Mouse (Mus musculus): ENCODE measurements around the gene Zbtb12. TPM values are rescaled to one million over a fixed set of nuclear protein-coding genes. Genes with fewer than 3 reads are reported as not detected.

Zbtb12 gene
- polyA plus RNA-seq, 1 experiment from 2014 or later = 0.33 TPM

GRCm38 (mm10) chr17:34932287-34932686 is 53.0 kb downstream of the Zbtb12 start:
- ATAC-seq = no peak
- H3K4me2 ChIP-seq (ENCODE audit: low read depth, low read length) = peak overlapping the region; percentile 98
- TF ChIP-seq CTCF (IDR thresholded peaks at IDR 0.05; ENCODE audit: low read depth) = no peak
- TF ChIP-seq EP300 (IDR thresholded peaks at IDR 0.05; ENCODE audit: low read depth) = no peak
- H3K9ac ChIP-seq (replicated peaks) = peak overlapping the region; percentile 79
- no peaks in the 10 kb centered on the region for H3K9me3 ChIP-seq (ENCODE audit: low read length)
- peaks cover 5% of the 10 kb centered on the region; the same call in 1 of the 2 replicates for H3K36me3 ChIP-seq (replicated peaks; ENCODE audit: insufficient read depth, low read length)
- WGBS (ENCODE audit: insufficient replicate concordance) = 41% methylated on average over 8 of the region's 8 CpGs
- DNase-seq = no peak
- peaks cover 30% of the 10 kb centered on the region for H3K4me1 ChIP-seq (ENCODE audit: insufficient read depth)
- H3K27ac ChIP-seq (ENCODE audit: low read depth) = no peak overlapping the region
- peak overlapping the region; percentile 80 for H3K4me3 ChIP-seq (ENCODE audit: low read depth, low read length)
- no peaks in the 10 kb centered on the region for H3K27me3 ChIP-seq (ENCODE audit: insufficient read depth, low read length)

DNA sequence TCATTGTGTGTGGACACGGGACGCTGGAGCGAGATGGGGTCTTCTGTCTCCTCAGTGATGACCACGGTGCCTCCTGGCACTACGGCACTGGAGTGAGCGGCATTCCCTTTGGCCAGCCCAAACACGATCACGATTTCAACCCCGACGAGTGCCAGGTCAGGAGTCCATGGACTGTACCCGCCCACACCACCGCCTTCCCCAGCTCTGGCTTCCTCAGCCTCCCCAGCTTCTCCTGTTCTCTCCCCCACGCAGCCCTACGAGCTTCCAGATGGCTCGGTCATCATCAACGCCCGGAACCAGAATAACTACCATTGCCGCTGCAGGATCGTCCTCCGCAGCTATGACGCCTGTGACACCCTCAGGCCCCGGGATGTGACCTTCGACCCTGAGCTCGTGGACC is 54.7 kb downstream of the Zbtb12 start:
- H3K9me3 ChIP-seq (ENCODE audit: low read length) = no peaks in the 10 kb centered on the region
- H3K4me3 ChIP-seq (ENCODE audit: low read depth, low read length) = 0 out of 2 replicates have a peak overlapping the region, but pooled peaks have one; percentile 7
- H3K9ac ChIP-seq (replicated peaks) = peak overlapping the region; percentile 8
- DNase-seq (no peak), ATAC-seq (no peak)
- peaks cover 32% of the 10 kb centered on the region for H3K4me1 ChIP-seq (ENCODE audit: insufficient read depth)
- no peaks in the 10 kb centered on the region for H3K27me3 ChIP-seq (ENCODE audit: insufficient read depth, low read length)
- 60% methylated on average over 24 of the region's 24 CpGs for WGBS (ENCODE audit: insufficient replicate concordance)
- TF ChIP-seq CTCF (IDR thresholded peaks at IDR 0.05; ENCODE audit: low read depth) (no peak), EP300 (IDR thresholded peaks at IDR 0.05; ENCODE audit: low read depth) (no peak)
- peak overlapping the region; percentile 60 for H3K4me2 ChIP-seq (ENCODE audit: low read depth, low read length)
- peaks cover 5% of the 10 kb centered on the region; the same call in 1 of the 2 replicates for H3K36me3 ChIP-seq (replicated peaks; ENCODE audit: insufficient read depth, low read length)
- H3K27ac ChIP-seq (ENCODE audit: low read depth) = peak overlapping the region; percentile 64

DNA sequence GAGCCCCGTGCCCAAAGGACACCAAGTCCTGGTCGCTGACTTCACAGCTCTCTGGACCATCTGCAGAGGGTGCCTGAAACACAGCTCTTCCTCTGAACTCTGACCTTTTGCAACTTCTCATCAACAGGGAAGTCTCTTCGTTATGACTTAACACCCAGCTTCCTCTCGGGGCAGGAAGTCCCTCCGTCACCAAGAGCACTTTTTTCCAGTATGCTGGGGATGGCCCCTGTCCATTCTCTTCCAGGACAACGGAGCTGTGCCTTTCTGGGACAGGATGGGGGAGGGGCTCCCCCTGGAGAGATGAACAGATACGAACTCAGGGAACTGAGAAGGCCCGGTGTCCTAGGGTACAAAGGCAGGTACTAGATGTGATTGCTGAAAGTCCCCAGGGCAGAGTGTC is 55.5 kb downstream of the Zbtb12 start:
- H3K9me3 ChIP-seq (ENCODE audit: low read length) = no peaks in the 10 kb centered on the region
- no peak overlapping the region for H3K9ac ChIP-seq (replicated peaks)
- peak overlapping the region; percentile 60; the same call in 1 of the 2 replicates for H3K4me2 ChIP-seq (ENCODE audit: low read depth, low read length)
- no peaks in the 10 kb centered on the region for H3K27me3 ChIP-seq (ENCODE audit: insufficient read depth, low read length)
- DNase-seq = no peak
- TF ChIP-seq EP300 (IDR thresholded peaks at IDR 0.05; ENCODE audit: low read depth) (peak; percentile 56; the same call in 1 of the 2 replicates), CTCF (IDR thresholded peaks at IDR 0.05; ENCODE audit: low read depth) (no peak)
- peaks cover 32% of the 10 kb centered on the region for H3K4me1 ChIP-seq (ENCODE audit: insufficient read depth)
- peaks cover 5% of the 10 kb centered on the region; the same call in 1 of the 2 replicates for H3K36me3 ChIP-seq (replicated peaks; ENCODE audit: insufficient read depth, low read length)
- no peak for ATAC-seq
- WGBS (ENCODE audit: insufficient replicate concordance) = 33% methylated on average over 8 of the region's 8 CpGs
- H3K4me3 ChIP-seq (ENCODE audit: low read depth, low read length) = no peak overlapping the region
- peak overlapping the region; percentile 64 for H3K27ac ChIP-seq (ENCODE audit: low read depth)

DNA sequence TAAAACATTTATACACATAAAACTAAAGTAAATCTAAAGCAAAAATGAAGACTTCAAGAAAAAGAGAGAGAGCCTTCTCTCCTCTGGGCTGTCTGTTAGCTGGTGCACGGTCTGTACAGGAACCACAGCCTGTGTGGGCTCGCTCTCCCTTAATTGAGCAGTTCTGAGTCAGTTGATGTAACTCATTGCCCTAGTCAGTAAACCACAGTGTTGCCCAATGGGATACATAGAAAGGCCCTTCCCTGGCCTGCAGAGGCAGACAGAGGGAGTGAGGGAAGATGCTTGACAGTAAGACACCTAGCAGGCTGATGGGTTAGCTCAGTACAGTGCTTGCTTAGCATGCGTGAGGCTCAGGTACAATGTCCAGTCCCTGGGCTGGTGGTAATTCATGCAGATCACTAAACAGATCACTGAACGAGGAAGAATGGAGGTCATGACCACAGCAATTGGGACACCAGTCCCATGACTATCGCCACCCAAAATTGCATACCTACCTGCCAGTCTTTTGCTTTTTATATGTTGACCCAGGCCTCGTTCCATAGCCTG is 58.8 kb downstream of the Zbtb12 start:
- peak; percentile 12; the same call in 1 of the 2 replicates for ATAC-seq
- H3K27ac ChIP-seq (ENCODE audit: low read depth) = peak overlapping the region; percentile 66; the same call in 1 of the 2 replicates
- WGBS (ENCODE audit: insufficient replicate concordance) = 60% methylated on average over 6 of the region's 6 CpGs
- no peak overlapping the region for H3K4me3 ChIP-seq (ENCODE audit: low read depth, low read length)
- H3K9me3 ChIP-seq (ENCODE audit: low read length) = no peaks in the 10 kb centered on the region
- peaks cover 23% of the 10 kb centered on the region for H3K4me1 ChIP-seq (ENCODE audit: insufficient read depth)
- DNase-seq = no peak
- no peak overlapping the region for H3K4me2 ChIP-seq (ENCODE audit: low read depth, low read length)
- H3K9ac ChIP-seq (replicated peaks) = no peak overlapping the region
- TF ChIP-seq EP300 (IDR thresholded peaks at IDR 0.05; ENCODE audit: low read depth) (no peak), CTCF (IDR thresholded peaks at IDR 0.05; ENCODE audit: low read depth) (no peak)
- H3K36me3 ChIP-seq (replicated peaks; ENCODE audit: insufficient read depth, low read length) = peaks cover 5% of the 10 kb centered on the region; the same call in 1 of the 2 replicates
- no peaks in the 10 kb centered on the region for H3K27me3 ChIP-seq (ENCODE audit: insufficient read depth, low read length)

GRCm38 (mm10) chr17:34941344-34942041 is 62.2 kb downstream of the Zbtb12 start:
- Histone ChIP-seq H3K4me1 (ENCODE audit: insufficient read depth) (peaks cover 10% of the 10 kb centered on the region), H3K27ac (ENCODE audit: low read depth) (peak overlapping the region; percentile 34; the same call in 1 of the 2 replicates), H3K36me3 (replicated peaks; ENCODE audit: insufficient read depth, low read length) (no peaks in the 10 kb centered on the region; the same call in 1 of the 2 replicates), H3K9ac (replicated peaks) (0 out of 2 replicates have a peak overlapping the region, but pooled peaks have one; percentile 34), H3K27me3 (ENCODE audit: insufficient read depth, low read length) (no peaks in the 10 kb centered on the region), H3K4me2 (ENCODE audit: low read depth, low read length) (peak overlapping the region; percentile 58), H3K4me3 (ENCODE audit: low read depth, low read length) (peak overlapping the region; percentile 27), H3K9me3 (ENCODE audit: low read length) (no peaks in the 10 kb centered on the region)
- DNase-seq (no peak), ATAC-seq (peak; percentile 23; the same call in 1 of the 2 replicates)
- 25% methylated on average over 15 of the region's 15 CpGs for WGBS (ENCODE audit: insufficient replicate concordance)
- no peak for TF ChIP-seq CTCF (IDR thresholded peaks at IDR 0.05; ENCODE audit: low read depth)
- no peak for TF ChIP-seq EP300 (IDR thresholded peaks at IDR 0.05; ENCODE audit: low read depth)

DNA sequence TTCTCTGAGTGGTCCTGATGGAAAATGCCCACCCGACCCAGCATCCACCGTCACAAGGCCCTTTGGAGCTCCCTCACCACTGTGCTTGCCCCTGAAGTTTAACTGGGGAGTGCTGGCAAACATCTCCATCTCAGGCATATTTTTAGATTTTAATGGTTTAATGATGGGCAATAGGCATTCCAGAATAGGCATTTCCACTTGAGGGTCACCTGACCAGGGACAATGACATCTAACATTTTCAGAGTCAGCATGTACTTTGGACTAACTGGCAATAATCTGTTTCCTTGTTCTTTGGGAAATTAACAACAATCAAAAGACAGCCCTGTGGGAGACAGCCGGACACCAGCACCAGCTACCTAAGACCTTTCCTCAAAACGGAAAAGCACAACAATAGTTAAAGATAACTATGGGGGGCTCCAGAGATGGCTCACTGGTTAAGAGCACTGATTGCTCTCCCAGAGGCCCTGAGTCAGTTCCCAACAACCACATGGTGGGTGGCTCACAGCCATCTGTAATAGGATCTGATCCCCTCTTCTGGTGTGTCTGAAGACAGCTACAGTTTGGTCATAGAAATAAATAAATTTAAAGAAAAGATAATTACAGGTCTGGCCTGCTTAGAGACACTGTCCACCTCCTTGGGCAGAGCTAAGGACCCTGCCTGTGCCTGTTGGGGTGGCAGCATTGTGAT is 64.0 kb downstream of the Zbtb12 start:
- no peak for DNase-seq
- no peak for ATAC-seq
- Histone ChIP-seq H3K9ac (replicated peaks) (no peak overlapping the region), H3K4me1 (ENCODE audit: insufficient read depth) (peaks cover 10% of the 10 kb centered on the region), H3K4me2 (ENCODE audit: low read depth, low read length) (no peak overlapping the region), H3K9me3 (ENCODE audit: low read length) (no peaks in the 10 kb centered on the region), H3K4me3 (ENCODE audit: low read depth, low read length) (no peak overlapping the region), H3K36me3 (replicated peaks; ENCODE audit: insufficient read depth, low read length) (no peaks in the 10 kb centered on the region), H3K27me3 (ENCODE audit: insufficient read depth, low read length) (no peaks in the 10 kb centered on the region), H3K27ac (ENCODE audit: low read depth) (no peak overlapping the region)
- TF ChIP-seq CTCF (IDR thresholded peaks at IDR 0.05; ENCODE audit: low read depth) = no peak
- TF ChIP-seq EP300 (IDR thresholded peaks at IDR 0.05; ENCODE audit: low read depth) = no peak
- WGBS (ENCODE audit: insufficient replicate concordance) = 85% methylated on average over 4 of the region's 4 CpGs

Data from liver, postnatal 0 days (tissue).